Comparison of ENCODE assay signal across 8 mouse cellular contexts in the genomic region with DNA sequence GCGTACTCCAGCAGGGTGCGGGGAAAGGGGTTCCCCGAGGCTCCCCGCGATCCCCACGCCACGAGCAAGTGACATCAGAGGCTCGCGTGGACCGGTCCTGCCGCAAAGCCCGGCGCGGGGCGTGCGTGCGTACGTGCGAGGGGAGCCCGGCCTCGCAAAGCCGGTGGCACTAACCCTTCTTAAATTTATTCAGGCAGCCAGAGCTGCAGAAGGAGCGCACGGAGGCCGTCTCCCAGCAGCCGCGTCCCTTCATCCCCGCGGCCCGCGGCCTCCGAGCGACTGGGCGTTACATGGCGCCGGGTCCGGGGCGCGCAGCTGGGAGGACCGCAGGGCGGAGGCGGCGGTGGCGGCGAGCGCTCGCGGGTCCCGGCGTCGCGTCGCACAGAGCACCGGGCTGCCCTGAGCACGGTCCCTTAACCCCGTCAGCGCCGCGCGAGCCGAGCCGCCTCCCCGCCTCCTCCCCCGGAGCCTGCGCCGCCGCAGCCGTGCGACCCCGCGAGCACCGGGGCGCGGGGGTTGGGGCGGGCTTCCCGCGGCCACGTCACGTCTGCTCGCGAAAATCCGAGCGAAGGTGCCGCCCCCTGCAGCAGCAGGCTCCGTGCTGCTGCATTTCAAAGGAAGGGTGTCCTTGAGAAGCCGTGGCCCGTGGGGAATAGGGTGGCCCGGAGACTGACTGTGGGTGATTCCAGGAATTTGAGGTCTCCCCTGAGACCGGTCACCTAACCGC.
DNase-seq lines count a peak whose midpoint lies in the region; ATAC-seq and TF ChIP-seq lines count a peak whose summit lies in the region.

No protein-coding gene starts in this region.

- H3K9me3 ChIP-seq in heart, embryonic 10.5 days, result no peaks in the 10 kb centered on the region
- no peaks in the 10 kb centered on the region for H3K9me3 ChIP-seq in ES-E14 (ENCODE audit: control insufficient read depth, insufficient read depth, low read depth, low read length)
- no peaks in the 10 kb centered on the region for H3K9me3 ChIP-seq in hindbrain, embryonic 12.5 days (replicated peaks)
- H3K9me3 ChIP-seq in liver, postnatal 0 days (ENCODE audit: low read length), result no peaks in the 10 kb centered on the region
- no peaks in the 10 kb centered on the region for H3K9me3 ChIP-seq in stomach, postnatal 0 days (ENCODE audit: control insufficient read depth, low read length)

- H3K27ac ChIP-seq in heart, embryonic 10.5 days, result peak overlapping the region; percentile 72
- H3K27ac ChIP-seq in ES-E14 (ENCODE audit: insufficient read depth, low read depth, low read length, poor library complexity, severe bottlenecking), result no peak overlapping the region
- H3K27ac ChIP-seq in hindbrain, embryonic 12.5 days, result peak overlapping the region; percentile 18
- H3K27ac ChIP-seq in liver, postnatal 0 days (ENCODE audit: low read depth), result no peak overlapping the region
- no peak overlapping the region for H3K27ac ChIP-seq in stomach, postnatal 0 days (replicated peaks)

- H3K9ac ChIP-seq in ES-E14 (ENCODE audit: insufficient read depth, low read depth, low read length, poor library complexity, severe bottlenecking), result peak overlapping the region; percentile 64
- peak overlapping the region; percentile 71 for H3K9ac ChIP-seq in hindbrain, embryonic 12.5 days
- H3K9ac ChIP-seq in liver, postnatal 0 days (replicated peaks), result no peak overlapping the region
- H3K9ac ChIP-seq in stomach, postnatal 0 days (ENCODE audit: low read length), result peak overlapping the region; percentile 51; the same call in 1 of the 2 replicates

- no peaks in the 10 kb centered on the region for H3K36me3 ChIP-seq in heart, embryonic 10.5 days
- no peaks in the 10 kb centered on the region for H3K36me3 ChIP-seq in ES-E14 (ENCODE audit: control insufficient read depth, insufficient read depth, low read length, poor library complexity, severe bottlenecking)
- H3K36me3 ChIP-seq in hindbrain, embryonic 12.5 days, result no peaks in the 10 kb centered on the region
- no peaks in the 10 kb centered on the region for H3K36me3 ChIP-seq in liver, postnatal 0 days (replicated peaks; ENCODE audit: insufficient read depth, low read length)
- no peaks in the 10 kb centered on the region for H3K36me3 ChIP-seq in stomach, postnatal 0 days (ENCODE audit: control insufficient read depth, insufficient read depth, low read length)

- H3K27me3 ChIP-seq in heart, embryonic 10.5 days (ENCODE audit: insufficient read depth, poor library complexity, severe bottlenecking), result peaks cover 70% of the 10 kb centered on the region
- H3K27me3 ChIP-seq in hindbrain, embryonic 12.5 days, result peaks cover 47% of the 10 kb centered on the region
- peaks cover 33% of the 10 kb centered on the region for H3K27me3 ChIP-seq in liver, postnatal 0 days (ENCODE audit: insufficient read depth, low read length)
- 0 out of 2 replicates have a peak, but pooled peaks cover 2% of the 10 kb centered on the region for H3K27me3 ChIP-seq in stomach, postnatal 0 days (ENCODE audit: control insufficient read depth, insufficient read depth, low read length)

- in situ Hi-C loops in ES-E14 (cut with MboI; ENCODE audit: low sequenced_read_pairs in 2 of 2, unreplicated experiment in 2 of 2), result no loop called here

- peaks cover 13% of the 10 kb centered on the region for H3K4me1 ChIP-seq in heart, embryonic 10.5 days
- H3K4me1 ChIP-seq in ES-E14 (ENCODE audit: control insufficient read depth in 2 of 2, insufficient read depth in 2 of 2, low read length in 2 of 2, poor library complexity in 1 of 2), result 0 out of 4 replicates have a peak, but pooled peaks cover 0 to 1% of the 10 kb centered on the region in 2 experiments
- peaks cover 18% of the 10 kb centered on the region for H3K4me1 ChIP-seq in hindbrain, embryonic 12.5 days
- peaks cover 3% of the 10 kb centered on the region; the same call in 1 of the 2 replicates for H3K4me1 ChIP-seq in liver, postnatal 0 days (ENCODE audit: insufficient read depth)
- H3K4me1 ChIP-seq in stomach, postnatal 0 days (replicated peaks; ENCODE audit: control insufficient read depth, insufficient read depth), result peaks cover 2% of the 10 kb centered on the region; the same call in 1 of the 2 replicates

- peak overlapping the region; percentile 71 for H3K4me3 ChIP-seq in heart, embryonic 10.5 days
- H3K4me3 ChIP-seq in ES-E14 (ENCODE audit: insufficient read depth in 1 of 2, low read depth in 1 of 2, low read length in 2 of 2, poor library complexity in 1 of 2, severe bottlenecking in 1 of 2), result peak overlapping the region; percentile 71 to 77
- peak overlapping the region; percentile 67 for H3K4me3 ChIP-seq in hindbrain, embryonic 12.5 days
- peak overlapping the region; percentile 46 for H3K4me3 ChIP-seq in liver, postnatal 0 days (ENCODE audit: low read depth, low read length)
- H3K4me3 ChIP-seq in stomach, postnatal 0 days (ENCODE audit: low read depth, low read length), result peak overlapping the region; percentile 51

- DNase-seq in heart, embryonic 10.5 days (ENCODE audit: low spot score), result no peak
- no peak for DNase-seq in heart, adult 8-10 months (ENCODE audit: low spot score)
- no peak for DNase-seq in ES-E14 (ENCODE audit: low read depth, low spot score)
- peak; percentile 38 for DNase-seq in embryo, embryonic 10 days (ENCODE audit: low spot score)
- no peak for DNase-seq in liver, postnatal 0 days
- no peak for DNase-seq in stomach, postnatal 0 days (ENCODE audit: low spot score)
- DNase-seq in c-Kit-positive CD71-positive TER-119-positive erythroid progenitor cells, embryonic 14.5 days (ENCODE audit: low spot score), result no peak

- under 1% methylated on average over 84 of the region's 90 CpGs for WGBS in heart, embryonic 10.5 days
- WGBS in hindbrain, embryonic 12.5 days, result under 1% methylated on average over 90 of the region's 90 CpGs
- WGBS in liver, postnatal 0 days (ENCODE audit: insufficient replicate concordance), result 3% methylated on average over 60 of the region's 90 CpGs
- under 1% methylated on average over 87 of the region's 90 CpGs for WGBS in stomach, postnatal 0 days

- H3K4me2 ChIP-seq in hindbrain, embryonic 12.5 days (replicated peaks), result peak overlapping the region; percentile 97
- peak overlapping the region; percentile 73 for H3K4me2 ChIP-seq in liver, postnatal 0 days (ENCODE audit: low read depth, low read length)
- peak overlapping the region; percentile 96 for H3K4me2 ChIP-seq in stomach, postnatal 0 days (replicated peaks; ENCODE audit: low read depth)

- no peak for TF ChIP-seq EP300 in liver, postnatal 0 days (IDR thresholded peaks at IDR 0.05; ENCODE audit: low read depth)
- no peak for TF ChIP-seq EP300 in stomach, postnatal 0 days (optimal IDR thresholded peaks at IDR 0.05)

- peak; percentile 62 for ATAC-seq in hindbrain, embryonic 12.5 days (ENCODE audit: low FRiP score)
- no peak for ATAC-seq in liver, postnatal 0 days
- ATAC-seq in stomach, postnatal 0 days (ENCODE audit: low FRiP score, low TSS enrichment), result peak; percentile 47; the same call in 1 of the 2 replicates

- no peak for TF ChIP-seq CTCF in liver, postnatal 0 days (IDR thresholded peaks at IDR 0.05; ENCODE audit: low read depth)
- TF ChIP-seq CTCF in stomach, postnatal 0 days (IDR thresholded peaks at IDR 0.05; ENCODE audit: low read depth), result no peak; the same call in 1 of the 2 replicates

TF ChIP-seq in ES-E14, 5 proteins besides CTCF, POLR2A, EP300 and RAD21:
- TF ChIP-seq MAFK (IDR thresholded peaks at IDR 0.05; ENCODE audit: insufficient read depth, low read depth, low read length), result no peak
- TF ChIP-seq CHD2 (IDR thresholded peaks at IDR 0.05; ENCODE audit: low read depth, low read length), result no peak
- no peak for TF ChIP-seq HCFC1 (IDR thresholded peaks at IDR 0.05; ENCODE audit: borderline replicate concordance, insufficient read depth, low read length)
- TF ChIP-seq ZC3H11A (IDR thresholded peaks at IDR 0.05; ENCODE audit: borderline replicate concordance, low read depth, low read length), result no peak
- no peak for TF ChIP-seq ZNF384 (IDR thresholded peaks at IDR 0.05; ENCODE audit: low read depth, low read length)

Comparison
In these comparisons a context has a peak if more than half of its experiments do, and no peak if none do; other contexts are left out.
1. H3K27ac ChIP-seq: peak in heart, embryonic 10.5 days (single experiment) and hindbrain, embryonic 12.5 days (single experiment); none in ES-E14 (single experiment), liver, postnatal 0 days (single experiment) and stomach, postnatal 0 days (single experiment).
2. Peak in every context shown above with its lines, with median percentiles within 50 percentile points of each other: H3K4me3 ChIP-seq and H3K4me2 ChIP-seq.